Mouse (Mus musculus) limb, embryonic 12.5 days (tissue): ENCODE measurements around the gene Tfr2. TPM values are rescaled to one million over a fixed set of nuclear protein-coding genes. Genes with fewer than 3 reads are reported as not detected.
A peak's percentile ranks its signal among the peaks of the same experiment; 100 is the strongest.
"Not testable (repeated sequence)": the region's sequence is repeated elsewhere in the genome, so short reads cannot be mapped to it uniquely, and the experiment has no call there.

ENCODE experiments used
- ATAC-seq: fragments of 200-750 bp; cut with Nextera tagmentation; 2 replicates; pipeline ENCODE4 v1.8.0; 2017; ENCODE audit warnings: low read depth, moderate TSS enrichment; ENCODE audit not compliant: insufficient number of reproducible peaks, insufficient read depth, low FRiP score, low TSS enrichment
- H3K27ac ChIP-seq: fragments of 300-500 bp; sonication (generic); 2 replicates; pipeline ENCODE4 v1.5.1; 2016; ENCODE audit warnings: mild to moderate bottlenecking, moderate library complexity
- H3K27me3 ChIP-seq: fragments of 300-500 bp; sonication (generic); 2 replicates; pipeline ENCODE4 v1.6.1; 2016; ENCODE audit warnings: mild to moderate bottlenecking, moderate library complexity
- H3K36me3 ChIP-seq: fragments of 300-500 bp; sonication (generic); 2 replicates; pipeline ENCODE4 v1.6.1; 2016; ENCODE audit warnings: mild to moderate bottlenecking, moderate library complexity
- H3K4me1 ChIP-seq: fragments of 300-500 bp; sonication (generic); replicated peaks from 2 replicates; pipeline ENCODE4 v1.6.1; 2016
- H3K4me2 ChIP-seq: fragments of 300-500 bp; sonication (generic); 2 replicates; pipeline ENCODE4 v1.6.1; 2016; ENCODE audit warnings: mild to moderate bottlenecking, moderate library complexity
- H3K4me3 ChIP-seq: fragments of 300-500 bp; sonication (generic); replicated peaks from 2 replicates; pipeline ENCODE4 v1.5.1; 2016; ENCODE audit warnings: mild to moderate bottlenecking
- H3K9ac ChIP-seq: fragments of 300-500 bp; sonication (generic); replicated peaks from 2 replicates; pipeline ENCODE4 v1.6.1; 2016; ENCODE audit warnings: mild to moderate bottlenecking, moderate library complexity
- H3K9me3 ChIP-seq: fragments of 300-500 bp; sonication (generic); 2 replicates; pipeline ENCODE4 v1.6.1; 2016; ENCODE audit warnings: mild to moderate bottlenecking, moderate library complexity
- WGBS: fragments of 180-500 bp; shearing (Covaris S2); methylation state at CpG from one replicate; pipeline ENCODE4 v1.1.7; 2016; 5-methylcytosine and 5-hydroxymethylcytosine counted together
- polyA plus RNA-seq: library from polyadenylated mRNA; unstranded; fragments of >200 nt; fragmentation: Nextera tagmentation; extraction: Ambion mirVana; gene quantifications from 2 replicates; pipeline ENCODE4 v1.2.1, GENCODE M21; 2016

Gene Tfr2
- polyA plus RNA-seq, 1 experiment from 2014 or later: 0.68 TPM

DNA sequence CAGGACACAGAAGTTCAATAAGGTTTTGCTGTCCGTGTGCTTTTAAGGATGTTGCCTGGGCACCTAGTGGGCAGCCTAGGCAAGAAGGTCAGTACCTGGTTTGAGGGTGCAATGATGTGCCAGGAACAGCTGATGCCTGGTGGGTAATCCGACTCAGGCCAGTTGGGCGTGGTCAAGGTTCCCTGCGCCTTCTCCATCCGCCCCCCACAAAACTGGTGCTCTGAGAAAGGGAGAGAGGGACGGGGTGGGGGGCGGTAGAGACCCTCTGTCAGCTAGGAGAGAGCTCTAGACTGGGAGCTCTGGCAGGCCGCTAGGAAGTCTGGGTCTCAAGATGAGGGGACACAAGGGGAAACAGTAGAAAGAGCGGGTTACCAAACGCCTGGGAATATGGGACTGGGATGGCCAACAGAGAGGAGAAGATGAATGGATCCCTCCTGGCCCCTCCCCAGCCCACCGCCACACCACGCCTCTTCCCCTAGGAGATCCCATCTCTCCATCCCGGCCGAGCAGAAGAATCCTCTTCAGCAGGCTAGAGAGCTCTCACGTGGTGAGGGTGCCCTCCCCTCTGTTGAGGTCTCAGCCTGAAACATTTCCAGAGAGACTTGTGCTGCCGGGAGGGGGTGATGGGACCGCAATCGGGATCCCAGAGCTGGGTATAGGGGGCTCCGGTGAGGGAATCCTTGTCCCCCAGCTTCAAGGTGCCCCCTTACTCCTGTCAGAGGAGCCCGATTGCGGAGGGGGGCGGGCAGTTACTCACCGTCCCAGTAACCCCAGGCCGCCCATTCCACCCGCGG, 38.4 kb downstream of the Tfr2 start:
- H3K9ac ChIP-seq: peak overlapping the region; percentile 51
- H3K27me3 ChIP-seq: no peaks in the 10 kb centered on the region
- H3K4me1 ChIP-seq: peaks cover 64% of the 10 kb centered on the region
- 0 out of 2 replicates have a peak overlapping the region, but pooled peaks have one; percentile 99 for H3K27ac ChIP-seq
- H3K9me3 ChIP-seq: no peaks in the 10 kb centered on the region
- no peak for ATAC-seq
- peak overlapping the region; percentile 72 for H3K4me2 ChIP-seq
- H3K4me3 ChIP-seq: peak overlapping the region; percentile 43
- H3K36me3 ChIP-seq: peaks cover 47% of the 10 kb centered on the region
- WGBS: 20% methylated on average over 26 of the region's 26 CpGs

DNA sequence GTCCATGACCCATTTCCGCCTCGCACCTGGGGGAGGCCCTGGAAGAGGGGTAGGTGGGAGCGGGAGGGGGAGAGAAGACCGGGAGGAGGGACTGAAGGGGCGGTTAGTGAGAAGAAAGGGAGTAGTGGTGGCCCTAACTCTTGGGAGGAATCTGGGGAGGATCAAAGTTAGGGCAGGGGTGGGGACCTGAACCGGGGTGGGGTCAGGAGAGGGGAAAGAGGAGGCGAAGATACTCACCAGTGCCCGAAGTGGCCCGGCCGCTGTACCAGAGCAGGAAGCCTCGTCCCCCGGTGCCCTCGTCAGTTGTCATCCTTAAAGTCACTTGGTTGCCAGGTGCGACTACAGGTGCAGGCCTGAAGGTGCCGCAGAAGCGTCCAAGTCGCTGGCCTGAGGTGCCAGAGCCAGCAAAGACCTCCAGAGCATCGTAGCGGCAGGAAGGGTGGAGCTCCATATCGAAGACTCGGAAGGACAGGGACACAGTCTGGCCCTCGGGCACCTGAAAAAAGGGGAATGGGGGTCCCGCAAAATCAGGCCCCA, 39.1 kb downstream of the Tfr2 start:
- Histone ChIP-seq H3K9me3 (no peaks in the 10 kb centered on the region), H3K27ac (peak overlapping the region; percentile 99), H3K27me3 (no peaks in the 10 kb centered on the region), H3K9ac (peak overlapping the region; percentile 51), H3K4me1 (peaks cover 66% of the 10 kb centered on the region), H3K36me3 (peaks cover 44% of the 10 kb centered on the region), H3K4me2 (peak overlapping the region; percentile 72), H3K4me3 (peak overlapping the region; percentile 43)
- ATAC-seq: no peak
- WGBS: 12% methylated on average over 23 of the region's 23 CpGs

DNA sequence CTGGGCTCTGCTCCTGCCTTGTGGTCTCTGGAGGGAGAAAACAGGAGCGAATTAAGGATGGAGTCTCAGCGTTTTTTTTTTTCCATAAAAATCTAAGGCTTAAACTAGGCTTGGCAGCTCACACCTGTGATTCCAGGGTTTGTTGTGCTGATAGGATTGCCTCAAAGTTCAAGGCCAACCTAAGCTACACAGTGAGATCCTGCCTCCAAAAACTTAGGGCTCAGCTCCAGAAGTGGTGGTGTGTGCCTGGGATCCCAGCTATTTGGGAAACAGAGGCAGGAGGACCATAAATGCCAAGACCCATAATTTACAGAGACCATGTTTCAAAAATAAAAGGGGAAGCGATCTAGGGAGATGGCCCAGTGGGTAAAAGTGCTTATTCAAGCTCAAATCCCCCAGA, 39.7 kb downstream of the Tfr2 start:
- peak overlapping the region; percentile 72 for H3K4me2 ChIP-seq
- peak overlapping the region; percentile 51; the same call in 1 of the 2 replicates for H3K9ac ChIP-seq
- H3K9me3 ChIP-seq: no peaks in the 10 kb centered on the region
- H3K4me1 ChIP-seq: peaks cover 65% of the 10 kb centered on the region
- peaks cover 39% of the 10 kb centered on the region for H3K36me3 ChIP-seq
- no peak for ATAC-seq
- peak overlapping the region; percentile 43 for H3K4me3 ChIP-seq
- H3K27me3 ChIP-seq: no peaks in the 10 kb centered on the region
- 50% methylated on average over 3 of the region's 3 CpGs for WGBS
- H3K27ac ChIP-seq: peak overlapping the region; percentile 99

DNA sequence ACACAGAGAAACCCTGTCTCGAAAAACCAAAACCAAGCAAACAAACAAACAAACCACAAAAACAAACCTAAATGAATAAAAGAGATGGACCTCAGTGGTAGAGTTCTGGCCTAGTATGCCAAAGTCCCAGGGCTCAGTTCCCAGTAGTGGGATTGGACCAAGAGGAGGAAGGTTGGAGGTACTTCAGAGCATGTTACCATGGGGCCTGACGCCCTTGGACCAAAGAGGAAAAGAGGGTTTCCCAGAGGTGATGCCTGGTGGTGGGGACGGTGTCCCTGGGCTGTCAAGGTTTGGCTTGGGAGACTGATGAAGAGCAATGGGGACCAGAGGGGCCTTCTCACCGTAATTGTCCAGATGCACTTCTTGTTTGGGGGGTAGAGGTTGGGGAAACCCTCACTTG, 40.4 kb downstream of the Tfr2 start:
- peak overlapping the region; percentile 72 for H3K4me2 ChIP-seq
- peak overlapping the region; percentile 56; the same call in 1 of the 2 replicates for H3K9ac ChIP-seq
- peak overlapping the region; percentile 43 for H3K4me3 ChIP-seq
- WGBS: 25% methylated on average over 4 of the region's 4 CpGs
- no peaks in the 10 kb centered on the region for H3K9me3 ChIP-seq
- 0 out of 2 replicates have a peak, but pooled peaks have one; percentile 5 for ATAC-seq
- H3K4me1 ChIP-seq: peaks cover 65% of the 10 kb centered on the region
- peaks cover 31% of the 10 kb centered on the region for H3K36me3 ChIP-seq
- H3K27me3 ChIP-seq: no peaks in the 10 kb centered on the region
- H3K27ac ChIP-seq: peak overlapping the region; percentile 99

DNA sequence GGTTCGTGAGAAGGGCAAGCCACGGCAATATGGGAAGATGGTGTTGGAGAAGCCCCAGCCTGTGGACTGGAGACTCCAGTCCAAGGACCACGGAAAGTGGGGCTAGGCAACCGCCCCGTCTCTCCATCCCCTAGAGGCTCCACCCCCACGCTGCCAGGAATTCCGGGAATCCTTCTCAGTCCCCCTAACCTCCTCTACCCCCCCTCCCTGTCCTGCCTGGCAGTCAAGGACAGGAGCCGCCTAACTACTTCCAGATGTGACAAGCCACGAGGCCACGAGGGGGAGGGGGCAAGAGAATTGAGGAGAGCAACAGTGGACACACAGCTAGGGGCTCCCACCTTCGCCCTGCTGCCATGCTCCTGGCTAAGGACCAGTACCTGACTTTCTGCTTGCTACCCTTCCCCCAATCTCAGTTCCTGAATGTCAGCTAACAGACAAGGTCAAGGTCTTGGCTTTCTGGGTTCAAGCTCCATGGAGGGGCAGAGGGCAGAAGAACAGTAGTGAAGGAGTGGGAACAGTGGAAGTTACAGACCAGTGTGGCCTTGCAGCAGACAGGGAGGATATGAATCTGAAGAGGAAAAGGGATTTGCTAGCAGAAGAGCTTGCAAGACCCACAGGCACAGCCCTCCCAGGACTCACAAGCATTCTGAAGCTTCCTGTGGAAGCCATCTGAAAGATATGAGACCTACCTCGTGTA, 41.1 kb downstream of the Tfr2 start:
- peak overlapping the region; percentile 99 for H3K27ac ChIP-seq
- peaks cover 25% of the 10 kb centered on the region for H3K36me3 ChIP-seq
- H3K4me2 ChIP-seq: peak overlapping the region; percentile 72
- H3K9me3 ChIP-seq: no peaks in the 10 kb centered on the region
- peak; percentile 72 for ATAC-seq
- H3K4me3 ChIP-seq: peak overlapping the region; percentile 43
- peak overlapping the region; percentile 56 for H3K9ac ChIP-seq
- peaks cover 65% of the 10 kb centered on the region for H3K4me1 ChIP-seq
- H3K27me3 ChIP-seq: no peaks in the 10 kb centered on the region
- WGBS: 1% methylated on average over 12 of the region's 12 CpGs

DNA sequence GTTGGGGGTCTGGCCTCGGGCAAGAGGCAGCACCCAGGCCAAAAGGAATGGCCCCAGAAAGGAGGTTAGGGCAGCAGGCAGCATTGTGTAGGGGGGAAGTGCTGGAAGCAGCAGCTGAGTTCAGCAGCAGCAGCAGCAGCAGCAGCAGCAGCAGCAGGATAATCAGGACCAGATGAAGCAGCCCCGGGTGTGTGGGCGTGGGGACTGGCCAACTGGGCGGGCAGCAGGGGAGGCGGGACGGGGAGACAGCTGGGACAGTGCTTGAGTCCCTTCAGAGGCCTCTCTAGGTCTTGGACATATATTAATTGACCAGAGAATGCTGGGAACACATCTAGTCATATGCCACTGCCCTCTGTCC, 41.6 kb downstream of the Tfr2 start:
- H3K27me3 ChIP-seq: no peaks in the 10 kb centered on the region
- H3K4me3 ChIP-seq: peak overlapping the region; percentile 43
- WGBS: 2% methylated on average over 6 of the region's 6 CpGs
- no peaks in the 10 kb centered on the region for H3K9me3 ChIP-seq
- H3K4me1 ChIP-seq: peaks cover 65% of the 10 kb centered on the region
- peak overlapping the region; percentile 99 for H3K27ac ChIP-seq
- H3K36me3 ChIP-seq: peaks cover 20% of the 10 kb centered on the region
- H3K9ac ChIP-seq: peak overlapping the region; percentile 56
- peak overlapping the region; percentile 72 for H3K4me2 ChIP-seq
- ATAC-seq: peak; percentile 39

DNA sequence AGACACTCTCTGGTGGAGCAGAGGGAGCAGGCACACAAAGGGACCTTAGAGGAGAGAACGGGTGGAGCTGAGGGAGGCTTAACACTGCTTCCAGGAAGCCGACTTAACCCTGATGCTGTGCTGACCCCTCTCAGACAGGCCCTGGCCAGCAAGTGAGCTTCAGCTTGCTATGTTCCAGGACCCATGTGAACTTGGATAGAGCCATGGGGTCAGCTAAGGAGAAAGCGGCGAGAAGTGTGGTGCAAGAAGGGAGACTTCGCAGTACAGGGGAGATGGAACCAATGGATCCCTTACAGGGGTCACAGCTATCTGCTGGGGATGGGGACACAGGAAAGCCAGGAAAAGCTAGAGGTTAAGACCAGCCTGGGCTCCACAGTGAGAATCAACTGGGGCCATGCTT, 43.4 kb downstream of the Tfr2 start:
- Histone ChIP-seq H3K27me3 (no peaks in the 10 kb centered on the region), H3K36me3 (peaks cover 1% of the 10 kb centered on the region; the same call in 1 of the 2 replicates), H3K27ac (peak overlapping the region; percentile 99), H3K9ac (no peak overlapping the region), H3K4me1 (peaks cover 59% of the 10 kb centered on the region), H3K4me3 (no peak overlapping the region), H3K4me2 (no peak overlapping the region), H3K9me3 (no peaks in the 10 kb centered on the region)
- WGBS: 75% methylated on average over 5 of the region's 5 CpGs
- no peak for ATAC-seq

DNA sequence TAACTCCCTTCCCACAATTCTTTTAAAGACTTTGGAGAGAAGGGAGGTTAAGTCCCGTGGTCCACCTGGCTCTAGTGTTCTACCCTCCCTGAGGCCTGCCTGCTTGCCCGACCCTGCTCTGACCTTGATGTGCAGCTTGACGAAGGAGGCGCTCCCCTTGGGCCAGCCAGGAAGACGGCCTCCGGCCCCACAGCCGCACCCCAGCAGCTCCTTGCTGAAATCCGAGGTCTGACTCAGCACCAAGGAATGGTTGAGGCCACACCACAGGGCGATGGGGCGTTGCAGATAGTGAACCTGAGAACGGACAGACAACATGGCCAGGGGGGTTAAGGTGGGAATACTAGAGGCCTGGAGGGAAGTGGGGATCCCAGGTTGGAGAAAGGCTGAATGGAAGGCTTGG, 43.9 kb downstream of the Tfr2 start, which contains the start of gene Pcolce:
Pcolce (minus strand) TSS at position 235 of the 400 bp plus-strand sequence.
- Histone ChIP-seq H3K36me3 (no peaks in the 10 kb centered on the region), H3K27ac (peak within 1 kb of the TSS; percentile 99), H3K27me3 (no peaks in the 10 kb centered on the region), H3K9ac (no peak within 1 kb of the TSS; the same call in 1 of the 2 replicates), H3K4me1 (peaks cover 55% of the 10 kb centered on the region), H3K4me2 (no peak within 1 kb of the TSS), H3K9me3 (no peaks in the 10 kb centered on the region), H3K4me3 (no peak within 1 kb of the TSS)
- ATAC-seq: no peak
- WGBS: 40% methylated on average over 11 of the region's 11 CpGs

DNA sequence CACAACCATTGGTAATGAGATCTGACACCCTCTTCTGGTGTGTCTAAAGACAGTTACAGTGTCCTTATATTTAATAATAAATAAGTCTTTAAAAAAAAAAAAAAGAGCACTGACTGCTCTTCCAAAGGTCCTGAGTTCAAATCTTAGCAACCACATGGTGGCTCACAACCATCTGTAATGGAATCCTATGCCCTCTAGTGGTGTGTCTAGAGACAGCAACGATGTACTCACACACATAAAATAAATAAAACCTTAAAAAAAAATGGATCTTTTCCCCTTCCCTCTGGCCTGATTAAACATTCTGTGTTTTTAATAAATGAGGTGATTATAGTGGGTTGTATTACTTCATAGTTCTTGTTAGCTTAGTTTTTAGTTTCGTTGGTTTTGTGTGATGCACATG, 45.3 kb downstream of the Tfr2 start:
- not testable (repeated sequence) for ATAC-seq, H3K27me3 ChIP-seq
- WGBS: 88% methylated on average over 2 of the region's 2 CpGs

DNA sequence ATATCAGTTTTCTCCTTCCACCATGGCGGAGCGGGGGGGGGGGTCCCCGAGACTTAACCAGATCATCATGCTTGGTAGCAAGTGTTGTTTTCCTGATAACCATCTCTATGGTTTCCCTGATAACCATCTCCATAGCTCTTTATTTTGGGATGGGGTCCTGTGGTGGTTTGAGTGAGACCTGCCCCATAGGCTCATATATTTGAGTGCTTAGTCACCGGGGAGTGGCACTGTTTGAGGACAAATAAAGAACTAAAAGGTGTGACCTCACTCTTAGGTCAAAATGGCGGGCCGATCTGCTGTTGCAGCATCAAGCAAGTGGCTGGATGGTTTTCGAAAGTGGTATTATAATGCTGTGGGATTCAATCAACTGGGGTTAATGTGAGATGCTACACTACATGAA, 45.7 kb downstream of the Tfr2 start:
- H3K9ac ChIP-seq: no peak overlapping the region
- H3K36me3 ChIP-seq: no peaks in the 10 kb centered on the region
- ATAC-seq: no peak
- no peak overlapping the region for H3K4me3 ChIP-seq
- no peak overlapping the region for H3K27ac ChIP-seq
- H3K4me1 ChIP-seq: peaks cover 37% of the 10 kb centered on the region
- H3K27me3 ChIP-seq: no peaks in the 10 kb centered on the region
- H3K4me2 ChIP-seq: no peak overlapping the region
- no peaks in the 10 kb centered on the region for H3K9me3 ChIP-seq
- 90% methylated on average over 7 of the region's 7 CpGs for WGBS

More for the DNA sequence above, 45.3 kb downstream of the Tfr2 start:
- H3K4me2 ChIP-seq, H3K9me3 ChIP-seq, H3K4me3 ChIP-seq, H3K27ac ChIP-seq, H3K9ac ChIP-seq, H3K36me3 ChIP-seq: not testable (repeated sequence)
- peaks cover 41% of the 10 kb centered on the region for H3K4me1 ChIP-seq

DNA sequence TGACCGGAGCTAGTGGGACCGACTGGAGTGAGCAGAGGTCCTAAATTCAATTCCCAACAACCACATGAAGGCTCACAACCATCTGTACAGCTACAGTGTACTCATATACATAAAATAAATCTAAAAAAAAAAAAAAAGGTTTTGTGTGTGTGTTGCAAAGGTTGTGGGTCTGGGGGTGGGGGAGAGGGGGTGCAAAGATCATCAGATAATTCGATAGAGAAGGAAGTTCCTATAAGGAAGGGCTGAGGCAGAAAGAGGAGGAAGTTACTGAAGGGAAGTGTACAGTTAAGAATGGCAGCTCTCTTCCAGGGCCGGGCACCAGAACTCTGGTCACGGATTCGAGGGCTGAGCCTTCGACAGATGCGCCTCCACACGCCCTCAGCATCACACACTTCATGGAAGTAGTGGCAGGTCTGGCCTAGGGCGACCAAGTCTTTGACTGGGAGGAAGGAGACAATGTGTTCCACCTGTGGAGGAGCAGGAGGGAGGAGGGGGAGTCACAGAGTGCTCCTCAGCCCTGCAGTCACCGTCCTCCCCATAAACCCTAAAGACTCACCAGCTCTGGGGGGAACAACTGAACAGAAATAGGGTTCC, 54.4 kb downstream of the Tfr2 start:
- ATAC-seq: no peak
- no peak overlapping the region for H3K9ac ChIP-seq
- no peak overlapping the region for H3K27ac ChIP-seq
- no peak overlapping the region for H3K4me2 ChIP-seq
- 80% methylated on average over 11 of the region's 11 CpGs for WGBS
- H3K27me3 ChIP-seq: no peaks in the 10 kb centered on the region
- no peaks in the 10 kb centered on the region for H3K9me3 ChIP-seq
- H3K36me3 ChIP-seq: no peaks in the 10 kb centered on the region
- no peak overlapping the region for H3K4me3 ChIP-seq
- H3K4me1 ChIP-seq: peaks cover 4% of the 10 kb centered on the region
